Mouse (Mus musculus) brown adipose tissue, adult 24 weeks (tissue): ENCODE data around the gene Tmigd3. TPM values are rescaled to one million over a fixed set of nuclear protein-coding genes. Genes with fewer than 3 reads are reported as not detected.

Experiments
- H3K27ac ChIP-seq: fragments of 200-500 bp; replicated peaks from 2 replicates; pipeline ENCODE4 v1.5.1; 2012; ENCODE audit warnings: low read depth, mild to moderate bottlenecking, low read length
- H3K4me1 ChIP-seq: fragments of 200-500 bp; 2 replicates; pipeline ENCODE4 v1.6.1; 2012; ENCODE audit warnings: low read length, mixed read lengths; ENCODE audit not compliant: control insufficient read depth, insufficient read depth, insufficient read length
- H3K4me3 ChIP-seq: fragments of 200-500 bp; 2 replicates; pipeline ENCODE4 v1.5.1; 2012; ENCODE audit warnings: low read depth, mild to moderate bottlenecking, low read length, moderate library complexity; ENCODE audit not compliant: insufficient read depth
- polyA plus RNA-seq: library from polyadenylated mRNA; stranded (reverse); fragments of >200 nt; gene quantifications from 2 replicates; pipeline ENCODE4 v1.2.4, GENCODE M21; 2012; ENCODE audit not compliant: missing spikeins, insufficient read depth, insufficient read length

The Tmigd3 gene
- not detected in 2 replicates for polyA plus RNA-seq

DNA sequence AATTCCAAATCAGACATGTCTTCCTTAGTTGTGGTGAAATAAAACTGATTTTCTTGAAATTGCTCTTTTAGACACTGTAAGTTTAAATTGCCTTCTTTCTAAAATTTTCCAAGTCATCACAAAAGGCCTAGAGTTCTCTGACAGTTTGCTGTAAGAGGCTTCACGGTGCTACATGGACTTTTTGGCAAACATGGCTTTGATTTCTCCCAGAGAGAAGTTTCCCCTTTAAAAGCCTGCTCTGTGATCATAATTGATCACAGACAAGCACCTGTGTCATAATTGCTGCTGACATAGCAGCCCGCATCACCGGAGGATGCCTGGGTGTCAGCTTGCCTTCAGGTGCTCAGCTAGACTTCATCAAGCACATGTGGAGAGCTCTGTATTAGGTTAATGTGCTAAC, at the start of gene Tmigd3, which contains the start of gene Adora3:
Gene Tmigd3 (plus strand): TSS at position 346 of the 400 bp plus-strand sequence.
Gene Adora3 (plus strand): TSS at position 301 of the 400 bp plus-strand sequence.
- H3K4me1 ChIP-seq, result peaks cover 10% of the 10 kb centered on the region; the same call in 1 of the 2 replicates
- no peak within 1 kb of the TSS for H3K4me3 ChIP-seq
- no peak within 1 kb of the TSS for H3K27ac ChIP-seq

DNA sequence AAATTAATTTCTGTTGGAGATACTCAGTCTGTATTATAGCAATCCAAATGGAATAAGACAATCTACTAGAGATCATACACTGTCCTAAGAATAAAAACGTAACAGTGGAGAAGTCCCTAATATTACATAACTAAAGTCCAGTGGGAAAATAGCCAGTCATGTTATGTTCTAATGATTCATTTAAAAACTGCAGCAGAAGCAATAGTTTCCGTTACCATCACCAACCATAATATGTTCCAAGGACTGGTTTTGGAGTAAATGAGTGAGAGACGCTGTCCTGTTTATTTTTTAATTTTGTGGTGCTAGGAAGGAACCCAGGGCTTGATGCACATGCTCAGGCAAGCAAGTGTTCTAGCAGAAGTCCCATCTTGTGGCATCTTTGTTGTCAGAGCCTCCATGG, 49.2 kb upstream of the Tmigd3 start:
- Histone ChIP-seq H3K4me1 (peaks cover 13% of the 10 kb centered on the region), H3K27ac (no peak overlapping the region), H3K4me3 (no peak overlapping the region)

DNA sequence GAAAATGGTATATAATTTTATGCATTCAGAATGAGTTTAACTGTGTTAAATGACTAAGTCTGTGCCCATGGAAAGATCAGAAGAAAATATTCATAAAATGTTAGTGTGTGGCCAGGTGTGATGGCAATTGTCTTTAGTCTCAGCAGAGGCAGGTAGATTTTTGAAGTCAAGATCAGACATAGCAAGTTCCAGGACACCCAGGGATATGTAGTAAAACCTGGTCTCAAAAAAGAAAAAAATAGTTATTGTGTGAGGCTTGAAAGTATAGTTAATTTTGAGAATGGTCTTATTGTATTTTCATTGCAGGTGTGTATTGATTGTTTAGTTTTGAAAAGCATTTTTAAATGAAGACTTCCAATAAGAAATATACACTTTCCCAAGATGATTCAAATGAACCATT, 47.1 kb upstream of the Tmigd3 start:
- Histone ChIP-seq H3K4me3 (no peak overlapping the region), H3K4me1 (peaks cover 10% of the 10 kb centered on the region), H3K27ac (no peak overlapping the region)

DNA sequence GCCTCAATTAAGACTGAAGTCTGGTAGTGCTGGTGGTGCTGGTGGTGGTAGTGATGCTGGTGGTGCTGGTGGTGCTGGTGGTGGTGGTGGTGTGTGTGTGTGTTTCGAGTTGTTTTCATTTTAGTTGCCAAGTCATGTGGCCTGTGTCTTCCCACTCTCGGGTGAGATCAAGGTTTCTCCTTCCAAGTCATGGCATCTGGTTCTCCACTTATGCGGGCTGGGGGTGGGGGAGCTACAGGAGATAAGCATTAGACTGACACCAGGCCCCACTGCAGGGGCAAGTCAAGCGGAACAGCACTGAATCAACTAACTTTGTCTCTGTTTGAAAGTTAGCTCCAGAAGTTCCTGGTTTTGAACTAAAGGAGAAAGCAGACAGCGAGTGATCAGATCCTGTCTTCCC, 46.6 kb upstream of the Tmigd3 start:
- Histone ChIP-seq H3K4me1 (peaks cover 9% of the 10 kb centered on the region), H3K27ac (peak overlapping the region; percentile 26), H3K4me3 (no peak overlapping the region)

DNA sequence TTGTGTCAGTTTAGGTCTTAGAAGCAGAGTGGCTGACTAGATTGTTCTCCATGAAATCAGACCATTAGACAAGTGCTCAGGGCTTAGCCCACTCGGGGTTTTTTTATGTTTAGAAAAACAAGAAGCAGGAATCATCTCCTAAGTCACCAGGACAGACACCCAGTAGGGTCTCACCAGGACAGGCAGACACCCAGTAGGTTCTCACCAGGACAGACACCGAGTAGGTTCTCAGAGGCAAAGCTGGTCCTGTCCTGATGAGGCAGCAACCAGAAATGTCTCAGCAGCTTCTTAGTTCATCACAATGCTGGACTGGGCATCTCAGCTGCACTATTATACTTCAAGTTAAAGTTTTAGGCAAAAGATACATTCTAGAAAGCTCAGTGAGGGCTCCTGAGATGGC, 46.0 kb upstream of the Tmigd3 start:
- Histone ChIP-seq H3K27ac (peak overlapping the region; percentile 91), H3K4me3 (no peak overlapping the region), H3K4me1 (peaks cover 9% of the 10 kb centered on the region)

DNA sequence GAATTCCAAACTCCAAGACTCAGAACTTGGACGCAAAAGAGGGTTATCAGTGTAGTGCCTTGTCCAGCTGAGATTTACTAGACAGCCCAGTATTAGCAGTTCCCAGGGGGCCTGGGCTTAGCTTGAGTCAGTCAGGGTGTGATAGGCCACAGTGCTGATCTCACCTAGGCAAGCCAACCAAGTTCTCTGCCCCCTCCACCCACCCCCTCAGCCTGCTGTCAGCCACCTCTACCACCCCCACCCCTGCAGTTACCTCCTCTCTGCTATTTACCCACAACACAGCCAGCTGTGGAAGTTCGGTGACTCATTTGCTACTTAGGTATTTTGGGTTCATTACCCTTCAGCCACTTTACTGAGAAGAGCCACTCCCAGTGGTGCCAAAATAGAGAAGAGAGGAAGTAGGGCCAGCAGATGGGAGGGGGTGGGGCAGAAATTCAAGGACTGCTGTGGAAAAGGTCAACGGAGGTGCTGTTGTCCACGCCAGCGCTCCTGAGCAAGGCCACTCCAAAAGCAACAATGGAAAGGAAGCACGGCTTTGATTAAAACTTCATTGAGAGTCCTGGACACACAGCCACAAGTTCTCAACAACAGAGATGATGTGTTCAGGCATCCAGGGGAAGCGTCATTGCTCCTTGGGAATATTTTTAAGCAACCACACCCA, 45.1 kb upstream of the Tmigd3 start:
- no peak overlapping the region for H3K4me3 ChIP-seq

DNA sequence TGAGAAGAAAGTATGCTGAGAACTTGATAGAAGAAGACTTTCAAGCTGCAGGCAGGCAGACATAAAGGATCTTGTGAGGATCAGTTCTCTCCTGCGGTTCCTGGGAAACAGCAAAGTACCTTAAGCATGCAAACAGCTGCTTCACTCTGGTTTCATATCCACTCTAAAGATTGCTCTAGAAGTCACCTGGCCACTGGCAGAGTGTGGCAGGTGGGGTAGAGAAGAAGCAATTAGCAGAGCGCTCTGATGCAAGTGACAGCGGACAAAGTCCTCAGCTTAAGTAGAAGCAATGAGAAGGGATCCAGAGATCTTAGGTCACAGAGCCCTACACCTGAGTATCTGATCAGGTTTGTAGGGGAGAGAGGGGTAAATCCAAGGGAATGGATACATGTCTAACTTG, 39.1 kb upstream of the Tmigd3 start:
- Histone ChIP-seq H3K27ac (no peak overlapping the region), H3K4me1 (no peaks in the 10 kb centered on the region), H3K4me3 (no peak overlapping the region)

More for the DNA sequence above, 45.1 kb upstream of the Tmigd3 start:
- Histone ChIP-seq H3K27ac (peak overlapping the region; percentile 91), H3K4me1 (peaks cover 9% of the 10 kb centered on the region)

DNA sequence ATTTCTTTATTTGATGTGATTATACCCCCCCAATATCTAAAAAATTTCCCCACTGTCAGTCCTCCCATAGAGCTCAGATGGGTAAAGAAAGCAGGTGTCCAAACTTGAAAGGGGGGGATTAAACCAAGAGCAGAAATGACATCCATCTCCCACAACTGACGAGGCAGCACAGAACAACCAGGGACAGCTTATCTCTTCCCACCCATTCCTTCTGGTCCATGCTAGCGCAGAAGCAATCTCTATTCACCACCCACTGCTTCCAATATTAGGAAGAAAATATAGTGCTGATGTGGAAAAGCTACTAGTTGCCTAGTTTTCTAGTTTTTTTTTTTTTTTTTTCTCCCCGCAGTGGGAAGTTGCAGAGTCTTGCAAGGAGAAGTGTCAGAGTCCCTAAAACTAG, 34.8 kb upstream of the Tmigd3 start:
- Histone ChIP-seq H3K4me3 (no peak overlapping the region), H3K27ac (no peak overlapping the region), H3K4me1 (no peaks in the 10 kb centered on the region)

DNA sequence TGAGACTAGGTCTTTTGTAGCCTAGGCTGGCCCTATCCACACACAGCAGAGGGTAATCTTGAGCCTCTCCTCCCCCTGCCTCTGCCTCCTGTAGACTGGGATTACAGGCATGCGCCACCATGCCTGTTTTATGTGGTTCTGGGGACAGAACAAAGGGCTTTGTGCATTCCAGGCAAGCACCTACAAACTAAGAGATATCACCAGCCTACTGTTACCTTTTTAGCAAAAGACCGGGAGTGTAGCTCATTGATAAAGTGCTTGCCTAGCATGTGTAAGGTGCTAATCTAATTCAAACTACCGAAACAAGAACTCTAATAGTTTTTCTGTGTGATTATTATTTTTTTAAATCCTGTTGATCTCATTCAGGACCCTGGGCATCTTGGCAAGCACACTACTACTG, 33.8 kb upstream of the Tmigd3 start:
- no peak overlapping the region for H3K4me3 ChIP-seq
- no peak overlapping the region for H3K27ac ChIP-seq
- H3K4me1 ChIP-seq, result no peaks in the 10 kb centered on the region

DNA sequence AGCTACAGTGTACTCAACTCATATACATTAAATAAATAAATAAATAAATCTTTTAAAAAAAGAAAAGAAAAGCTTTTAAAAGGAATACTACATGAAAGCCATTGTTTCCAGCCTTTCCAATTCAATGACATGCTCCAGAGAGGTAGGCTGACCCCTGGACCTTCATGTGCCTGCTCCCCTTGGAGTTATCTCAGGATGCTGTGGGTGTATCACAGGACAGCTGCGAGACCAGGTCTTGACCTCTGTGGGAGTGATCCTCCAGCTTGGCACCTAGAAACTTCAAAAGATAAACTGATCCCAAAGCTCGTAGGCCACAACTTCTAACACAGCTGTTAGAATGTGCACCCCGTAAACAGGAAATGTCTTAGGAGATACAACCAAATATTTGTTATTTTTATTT, 32.0 kb upstream of the Tmigd3 start:
- H3K4me1 ChIP-seq, result no peaks in the 10 kb centered on the region
- H3K27ac ChIP-seq, result no peak overlapping the region
- H3K4me3 ChIP-seq, result no peak overlapping the region

DNA sequence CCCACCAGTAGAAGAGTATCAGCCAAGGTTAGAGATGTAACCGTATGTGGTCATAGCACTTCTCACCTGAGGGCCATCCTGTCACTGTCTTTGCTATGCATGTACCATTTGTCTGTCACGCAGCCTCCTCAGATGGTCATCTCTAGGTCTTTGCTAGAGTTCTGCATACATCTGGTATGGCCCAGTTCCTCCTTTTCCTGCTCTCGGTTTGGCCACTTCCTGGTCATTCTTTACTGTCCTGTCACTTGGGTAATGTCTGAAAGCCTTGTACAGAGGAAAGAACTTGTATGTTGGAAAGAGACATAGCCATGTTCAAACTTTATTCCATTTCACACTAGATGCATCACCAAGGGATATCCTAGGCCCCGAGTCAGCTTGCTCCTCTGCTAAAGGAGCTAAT, 30.9 kb upstream of the Tmigd3 start:
- Histone ChIP-seq H3K4me3 (no peak overlapping the region), H3K27ac (no peak overlapping the region)

DNA sequence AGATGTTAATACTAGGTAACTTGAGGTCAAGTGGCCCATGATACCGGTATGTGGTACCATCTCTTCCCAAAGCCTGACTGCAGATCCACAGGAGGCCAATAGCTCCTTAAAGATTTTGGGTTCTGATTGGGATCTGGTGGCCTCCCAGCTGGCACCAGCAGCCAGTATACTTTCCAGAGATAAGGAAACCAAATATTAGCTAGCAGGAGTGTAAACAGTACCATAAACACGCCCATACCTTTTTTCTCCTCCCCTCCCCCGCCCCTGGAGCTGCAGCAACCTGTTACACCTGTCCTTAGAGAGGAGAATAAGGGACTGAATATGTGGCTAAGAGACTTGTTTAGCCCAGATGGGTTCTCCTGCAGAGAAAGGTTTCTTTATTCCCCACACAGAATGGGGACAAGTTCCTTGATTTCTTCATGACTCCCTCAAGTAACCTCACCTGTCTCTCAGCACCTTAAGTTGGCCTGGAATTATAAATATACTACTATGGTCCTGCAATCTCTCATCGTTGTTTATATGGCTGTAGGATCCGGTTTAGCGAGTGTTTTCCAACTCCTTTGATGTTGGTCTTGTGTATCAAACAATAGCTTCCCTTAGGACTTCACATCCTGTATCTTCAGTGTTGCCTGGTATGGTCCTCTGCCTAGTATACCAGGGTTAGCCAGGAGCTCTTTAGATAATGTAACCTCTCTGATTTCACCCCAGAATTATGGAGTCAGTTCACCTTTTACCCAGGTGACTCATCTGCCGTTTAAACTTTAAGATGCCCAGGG, 24.2 kb upstream of the Tmigd3 start:
- Histone ChIP-seq H3K4me1 (peaks cover 8% of the 10 kb centered on the region; the same call in 1 of the 2 replicates), H3K27ac (no peak overlapping the region), H3K4me3 (no peak overlapping the region)

More for the DNA sequence above, 30.9 kb upstream of the Tmigd3 start:
- no peaks in the 10 kb centered on the region for H3K4me1 ChIP-seq

DNA sequence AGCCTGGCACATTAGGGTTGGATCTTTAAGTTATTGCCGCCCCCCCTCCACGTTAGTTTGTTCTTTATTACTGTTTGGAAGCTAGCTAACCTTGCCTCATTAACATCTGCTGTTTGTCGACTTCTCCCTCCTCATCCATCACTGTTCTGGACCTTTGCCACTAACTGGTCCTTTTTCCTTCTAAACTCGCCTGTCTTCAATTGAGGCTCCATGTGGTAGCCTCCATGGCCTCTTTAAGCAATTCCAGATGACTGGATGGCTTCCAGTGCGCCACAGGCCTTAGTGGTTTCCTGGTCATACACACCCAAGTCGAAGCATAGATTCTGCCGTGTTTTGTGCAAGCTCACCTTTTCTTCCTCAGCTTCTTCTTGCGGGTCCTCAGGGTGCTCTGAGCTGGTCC, 16.9 kb upstream of the Tmigd3 start:
- Histone ChIP-seq H3K4me3 (no peak overlapping the region), H3K27ac (no peak overlapping the region), H3K4me1 (no peaks in the 10 kb centered on the region)

DNA sequence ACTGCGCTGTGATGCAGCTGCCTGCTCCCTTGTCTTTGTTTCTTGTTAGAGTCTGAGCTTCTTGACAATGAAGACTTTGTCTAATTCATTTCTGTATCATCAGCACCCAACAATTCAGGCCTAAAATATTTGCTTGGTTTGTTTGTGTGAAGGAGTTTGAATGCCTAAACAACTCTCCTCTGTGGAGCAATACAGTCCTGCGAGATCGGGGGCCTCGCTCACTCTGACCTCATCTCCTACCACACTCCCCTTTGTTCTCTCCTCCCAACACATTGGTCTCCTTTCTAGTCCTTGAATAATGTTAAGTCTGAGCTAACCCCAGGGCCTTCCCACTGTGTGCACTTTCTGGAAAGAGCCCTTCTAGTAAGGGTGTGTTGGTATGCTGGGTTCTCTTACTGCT, 15.9 kb upstream of the Tmigd3 start:
- H3K27ac ChIP-seq, result no peak overlapping the region
- H3K4me3 ChIP-seq, result no peak overlapping the region
- H3K4me1 ChIP-seq, result no peaks in the 10 kb centered on the region

DNA sequence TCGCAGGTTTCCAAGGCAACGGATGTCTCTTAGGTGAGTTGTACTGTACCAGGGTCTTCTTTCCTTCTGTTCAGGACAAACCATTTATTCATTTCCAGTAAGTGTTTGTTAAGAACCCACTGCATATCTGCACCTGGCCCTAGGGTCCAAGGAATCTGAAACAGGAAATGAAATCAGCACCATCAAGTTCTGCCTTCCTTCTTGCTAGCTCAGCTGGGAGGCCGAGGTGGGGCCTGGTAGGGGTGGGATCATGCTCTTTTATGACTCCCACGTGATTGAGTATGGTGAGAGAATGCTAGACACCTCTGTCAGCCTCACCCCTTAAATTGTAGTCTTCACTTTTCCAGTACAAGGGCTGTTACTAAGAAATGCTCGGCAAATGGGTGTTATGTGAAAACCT, 13.2 kb upstream of the Tmigd3 start:
- Histone ChIP-seq H3K4me1 (0 out of 2 replicates have a peak, but pooled peaks cover 2% of the 10 kb centered on the region), H3K4me3 (no peak overlapping the region), H3K27ac (no peak overlapping the region)
